Mouse (Mus musculus) midbrain, postnatal 0 days (tissue): ENCODE data around the gene Dcbld2. TPM values are rescaled to one million over a fixed set of nuclear protein-coding genes. Genes with fewer than 3 reads are reported as not detected.

Experiments used
- ATAC-seq: fragments of 200-750 bp; cut with Nextera tagmentation; 2 replicates; pipeline ENCODE4 v1.8.0; 2017; ENCODE audit warnings: moderate number of reproducible peaks, mild to moderate bottlenecking, moderate TSS enrichment, moderate library complexity; ENCODE audit not compliant: low FRiP score
- DNase-seq: peaks from one replicate; pipeline ENCODE4 v3.0.0-alpha.2; 2015; ENCODE audit warnings: low spot score
- H3K27ac ChIP-seq: fragments of 300-500 bp; sonication (generic); 2 replicates; pipeline ENCODE4 v1.5.1; 2014; ENCODE audit warnings: low read depth, mild to moderate bottlenecking, low read length, mixed read lengths
- H3K27me3 ChIP-seq: fragments of 300-500 bp; sonication (generic); 2 replicates; pipeline ENCODE4 v1.6.1; 2014; ENCODE audit warnings: low read length, control low read depth, mixed read lengths; ENCODE audit not compliant: insufficient read depth
- H3K36me3 ChIP-seq: fragments of 300-500 bp; sonication (generic); 2 replicates; pipeline ENCODE4 v1.6.1; 2014; ENCODE audit warnings: low read length, control low read depth, mixed read lengths; ENCODE audit not compliant: insufficient read depth
- H3K4me1 ChIP-seq: fragments of 300-500 bp; sonication (generic); 2 replicates; pipeline ENCODE4 v1.6.1; 2014; ENCODE audit warnings: mild to moderate bottlenecking, control low read depth, antibody characterized with exemption, low read length, mixed read lengths; ENCODE audit not compliant: insufficient read depth
- H3K4me2 ChIP-seq: fragments of 300-500 bp; sonication (generic); 2 replicates; pipeline ENCODE4 v1.6.1; 2014; ENCODE audit warnings: low read depth, mild to moderate bottlenecking, low read length, mixed read lengths; ENCODE audit not compliant: poor library complexity, severe bottlenecking
- H3K4me3 ChIP-seq: fragments of 300-500 bp; sonication (generic); 2 replicates; pipeline ENCODE4 v1.5.1; 2014; ENCODE audit warnings: low read depth, mild to moderate bottlenecking, low read length, moderate library complexity
- H3K9ac ChIP-seq: fragments of 300-500 bp; sonication (generic); replicated peaks from 2 replicates; pipeline ENCODE4 v1.6.1; 2014; ENCODE audit warnings: mild to moderate bottlenecking, low read length, moderate library complexity, mixed read lengths; ENCODE audit not compliant: poor library complexity, severe bottlenecking
- H3K9me3 ChIP-seq: fragments of 300-500 bp; sonication (generic); 2 replicates; pipeline ENCODE4 v1.6.1; 2016; ENCODE audit warnings: low read length, control low read depth
- CTCF ChIP-seq: IDR thresholded peaks from 2 replicates; pipeline ENCODE4 v1.5.1; 2016; ENCODE audit warnings: antibody characterized with exemption, mild to moderate bottlenecking
- whole genome bisulfite sequencing: fragments of 180-500 bp; shearing (Covaris S2); extraction: QIAGEN DNeasy Blood & Tissue Kit; methylation state at CpG from one replicate; pipeline ENCODE4 v1.1.7; 2014; 5-methylcytosine and 5-hydroxymethylcytosine counted together
- polyA plus RNA-seq: library from polyadenylated mRNA; unstranded; fragments of >200 nt; fragmentation: Nextera tagmentation; extraction: Ambion mirVana; gene quantifications from 2 replicates; pipeline ENCODE4 v1.2.1, GENCODE M21; 2015
- total RNA-seq: library from RNA; depleted of rRNA; stranded (reverse); fragments of >200 nt; gene quantifications from 2 replicates; pipeline ENCODE4 v1.2.3, GENCODE M21; 2014; rRNA removed

Dcbld2 gene
- total and polyA plus RNA-seq, 2 experiments from 2014 or later, result 3.7 to 34.2 TPM

DNA sequence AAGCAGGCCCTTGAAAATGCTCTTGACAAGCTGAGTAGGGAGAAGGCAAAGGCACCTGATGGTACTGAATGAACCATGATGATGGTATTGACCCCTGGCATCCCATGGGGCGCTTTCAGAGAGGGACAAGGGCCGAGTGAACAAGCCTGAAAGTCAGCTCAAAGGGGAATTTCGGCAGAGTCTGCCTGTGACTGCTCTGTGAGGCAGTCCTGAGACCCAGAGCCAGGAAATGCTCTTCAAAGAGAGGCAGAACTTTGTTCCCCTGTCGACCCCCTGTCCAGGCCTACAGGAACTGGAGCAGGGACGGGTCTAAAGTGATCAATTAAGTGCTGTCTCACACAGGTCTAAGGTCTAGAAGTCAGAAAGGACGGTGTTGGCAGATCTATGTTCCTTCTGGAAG lies 105.5 kb downstream of the Dcbld2 start:
- DNase-seq (no peak), ATAC-seq (0 out of 2 replicates have a peak, but pooled peaks have one; percentile 24)
- Histone ChIP-seq H3K9ac (no peak overlapping the region), H3K4me2 (no peak overlapping the region), H3K9me3 (no peaks in the 10 kb centered on the region), H3K27me3 (no peaks in the 10 kb centered on the region), H3K4me1 (no peaks in the 10 kb centered on the region), H3K4me3 (no peak overlapping the region), H3K27ac (no peak overlapping the region), H3K36me3 (no peaks in the 10 kb centered on the region)
- TF ChIP-seq CTCF, result no peak
- 36% methylated on average over 6 of the region's 6 CpGs for WGBS

DNA sequence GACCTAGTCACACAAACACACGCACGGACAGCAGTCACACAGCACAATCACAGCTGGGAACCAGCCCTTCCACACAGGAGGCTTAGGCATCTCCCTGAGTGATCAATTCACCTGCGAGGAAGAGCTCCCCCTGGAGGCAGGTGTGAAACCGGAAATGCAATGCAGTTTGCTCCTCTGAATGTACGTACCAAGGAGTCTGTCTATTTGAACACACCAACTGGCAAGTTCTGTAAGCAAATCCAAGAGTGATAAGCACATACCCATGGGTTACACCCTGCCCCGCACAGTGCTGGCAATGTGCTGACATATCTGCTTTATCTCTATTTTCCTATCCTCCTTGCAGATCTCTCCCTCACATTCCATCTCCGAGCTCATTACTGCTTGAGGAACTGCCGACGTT lies 106.3 kb downstream of the Dcbld2 start:
- TF ChIP-seq CTCF, result peak; percentile 49
- ATAC-seq, result no peak
- DNase-seq, result no peak
- Histone ChIP-seq H3K36me3 (no peaks in the 10 kb centered on the region), H3K4me1 (no peaks in the 10 kb centered on the region), H3K9ac (no peak overlapping the region), H3K4me3 (no peak overlapping the region), H3K27me3 (no peaks in the 10 kb centered on the region), H3K27ac (no peak overlapping the region), H3K4me2 (no peak overlapping the region), H3K9me3 (no peaks in the 10 kb centered on the region)
- WGBS, result 89% methylated on average over 9 of the region's 9 CpGs

DNA sequence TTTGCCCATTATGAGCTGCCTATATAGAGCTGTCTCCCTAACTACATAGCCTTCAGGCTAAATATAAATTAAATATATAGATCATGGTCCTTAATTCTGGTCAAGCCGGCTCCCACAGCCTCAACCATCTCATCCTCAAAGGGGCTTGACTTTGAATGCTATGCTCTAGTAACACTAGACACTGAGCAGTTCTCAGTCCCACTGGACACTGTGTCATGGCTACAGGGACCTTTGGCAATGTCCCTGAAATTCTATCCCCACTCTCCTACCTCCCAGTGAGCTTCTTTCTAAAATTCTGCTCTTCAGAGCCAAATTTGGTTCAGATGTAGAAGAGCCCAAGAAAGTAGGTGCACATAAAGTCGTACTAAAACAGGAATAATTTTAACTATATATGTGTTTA lies 107.9 kb downstream of the Dcbld2 start:
- Histone ChIP-seq H3K4me1 (no peaks in the 10 kb centered on the region), H3K4me3 (no peak overlapping the region), H3K36me3 (no peaks in the 10 kb centered on the region), H3K27ac (no peak overlapping the region), H3K4me2 (no peak overlapping the region), H3K9me3 (no peaks in the 10 kb centered on the region), H3K27me3 (no peaks in the 10 kb centered on the region), H3K9ac (no peak overlapping the region)
- no peak for TF ChIP-seq CTCF
- no peak for DNase-seq
- ATAC-seq, result no peak
- 86% methylated on average over 2 of the region's 2 CpGs for WGBS

DNA sequence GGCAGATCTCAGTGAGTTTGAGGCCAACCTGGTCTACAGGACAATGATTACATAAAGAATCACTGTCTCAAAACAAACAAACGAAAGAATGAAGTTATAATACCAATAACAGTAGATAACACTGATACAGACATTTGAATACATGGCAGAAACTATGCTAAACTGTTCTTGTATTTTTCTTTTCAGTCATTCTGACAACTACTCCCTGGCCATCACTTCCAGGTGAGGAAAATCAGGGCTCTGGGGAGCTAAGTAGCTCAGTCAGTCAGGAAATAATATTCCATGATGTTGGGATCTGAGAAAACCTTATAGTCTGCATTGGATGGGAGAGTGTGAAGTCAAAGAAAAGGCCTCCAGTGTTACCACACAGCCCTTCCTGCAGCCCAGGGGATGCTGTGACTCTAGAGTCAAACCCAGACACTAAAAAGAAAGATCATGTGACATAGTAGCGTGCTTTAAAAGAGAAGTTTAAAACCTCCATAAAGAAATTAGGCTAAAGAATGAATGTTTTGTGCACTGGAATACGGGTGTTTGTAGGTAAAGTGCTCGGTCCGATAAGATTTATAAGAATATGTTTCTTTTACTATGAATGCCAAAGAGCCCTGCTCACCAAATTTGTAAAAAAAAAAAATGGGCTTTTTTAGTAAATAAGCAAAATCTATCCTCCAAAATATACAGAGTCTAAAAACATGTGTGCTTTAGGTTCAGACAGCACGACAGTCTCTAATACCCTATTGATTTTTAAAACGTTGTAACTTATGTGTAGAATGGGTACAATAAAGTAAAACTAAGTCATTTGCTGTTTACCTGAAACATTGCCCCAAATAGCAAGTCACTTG lies 108.9 kb downstream of the Dcbld2 start:
- H3K27ac ChIP-seq, result no peak overlapping the region
- H3K9ac ChIP-seq, result no peak overlapping the region
- no peaks in the 10 kb centered on the region for H3K27me3 ChIP-seq
- ATAC-seq, result no peak
- H3K4me2 ChIP-seq, result no peak overlapping the region
- TF ChIP-seq CTCF, result no peak
- H3K4me3 ChIP-seq, result no peak overlapping the region
- WGBS, result 92% methylated on average over 7 of the region's 7 CpGs
- no peaks in the 10 kb centered on the region for H3K9me3 ChIP-seq
- no peaks in the 10 kb centered on the region for H3K36me3 ChIP-seq
- 0 out of 2 replicates have a peak, but pooled peaks cover 3% of the 10 kb centered on the region for H3K4me1 ChIP-seq
- no peak for DNase-seq

Other genes starting within 250 kb of the Dcbld2 start
- 3.8 and 6.5 TPM in 2 replicates for gene St3gal6, start 115.8 kb downstream of the Dcbld2 start, total RNA-seq
- 14.9 and 18.0 TPM in 2 replicates for gene St3gal6, start 115.8 kb downstream of the Dcbld2 start, polyA plus RNA-seq
- gene Gm813, start 208.5 kb downstream of the Dcbld2 start, total RNA-seq, result not detected in 2 replicates
- not detected in 2 replicates for gene Gm813, start 208.5 kb downstream of the Dcbld2 start, polyA plus RNA-seq
- not detected in 2 replicates for gene E330017A01Rik, start 230.3 kb downstream of the Dcbld2 start, total RNA-seq
- 0.14 TPM in 1 of 2 replicates, not detected in the other for gene E330017A01Rik, start 230.3 kb downstream of the Dcbld2 start, polyA plus RNA-seq